Mouse (Mus musculus) left cerebral cortex, postnatal 4 days (tissue): ENCODE results near the gene Aif1. TPM values are rescaled to one million over a fixed set of nuclear protein-coding genes. Genes with fewer than 3 reads are reported as not detected.

ENCODE experiments used
- DNase-seq: peaks from one replicate; pipeline ENCODE4 v3.0.0-alpha.2; 2022
- intact Hi-C: fragments of 180-260 bp; cut with DNase I; formaldehyde crosslinking; loops from one replicate; pipeline ENCODE4 v1.15.1; 2025
- total RNA-seq, 2 experiments: library from RNA; stranded (reverse); gene quantifications; 2 replicates each; pipeline ENCODE4 v1.2.3; 2021

The Aif1 gene
- 1 to 10 TPM; 2.5 to 3.6 TPM for total RNA-seq

GRCm38 (mm10) chr17:35175968-35176367 lies at the start of gene Aif1:
TSS of gene Aif1 (minus strand) at chr17:35176068.
- intact Hi-C loops: no loop called here
- no peak for DNase-seq

- DNase-seq: no peak
- intact Hi-C loops: no loop called here
These were observed 49.6 kb upstream of the Aif1 start for GRCm38 (mm10) chr17:35225456-35225855.

GRCm38 (mm10) chr17:35224641-35225040 lies 48.8 kb upstream of the Aif1 start:
- no peak for DNase-seq

GRCm38 (mm10) chr17:35222299-35222698 lies 46.4 kb upstream of the Aif1 start:
- intact Hi-C loops: no loop called here
- no peak for DNase-seq

More at GRCm38 (mm10) chr17:35224641-35225040, 48.8 kb upstream of the Aif1 start:
- intact Hi-C loops: no loop called here

- intact Hi-C loops: no loop called here
- DNase-seq: no peak
These were observed 44.5 kb upstream of the Aif1 start, which contains the start of gene Gm16181 for GRCm38 (mm10) chr17:35220156-35220952. TSS of gene Gm16181 (plus strand) at chr17:35220834.

- intact Hi-C loops: no loop called here
- DNase-seq: no peak
These were observed 43.8 kb upstream of the Aif1 start for GRCm38 (mm10) chr17:35219601-35220041.

- DNase-seq: no peak
- intact Hi-C loops: no loop called here
These were observed 42.8 kb upstream of the Aif1 start for GRCm38 (mm10) chr17:35218516-35219193.

GRCm38 (mm10) chr17:35213071-35213470 lies 37.2 kb upstream of the Aif1 start:
- intact Hi-C loops: no loop called here
- no peak for DNase-seq

GRCm38 (mm10) chr17:35210593-35210992 lies 34.7 kb upstream of the Aif1 start:
- intact Hi-C loops: no loop called here
- DNase-seq: no peak

- DNase-seq: no peak
- intact Hi-C loops: no loop called here
These were observed 34.1 kb upstream of the Aif1 start for GRCm38 (mm10) chr17:35209785-35210535.

- intact Hi-C loops: no loop called here
- DNase-seq: no peak
These were observed 29.5 kb upstream of the Aif1 start for GRCm38 (mm10) chr17:35205380-35205769.

GRCm38 (mm10) chr17:35204494-35205379 lies 28.9 kb upstream of the Aif1 start, which contains the start of gene Lta:
TSS of gene Lta (minus strand) at chr17:35205351.
- intact Hi-C loops: no loop called here
- DNase-seq: no peak

GRCm38 (mm10) chr17:35202442-35202841 lies 26.6 kb upstream of the Aif1 start:
- intact Hi-C loops: no loop called here
- no peak for DNase-seq

- intact Hi-C loops: no loop called here
These were observed 25.9 kb upstream of the Aif1 start, which contains the start of gene Tnf for GRCm38 (mm10) chr17:35201787-35202186. TSS of gene Tnf (minus strand) at chr17:35202007.

GRCm38 (mm10) chr17:35201128-35201527 lies 25.3 kb upstream of the Aif1 start:
- no peak for DNase-seq
- intact Hi-C loops: no loop called here

More at GRCm38 (mm10) chr17:35201787-35202186, 25.9 kb upstream of the Aif1 start, which contains the start of gene Tnf:
- DNase-seq: no peak

- DNase-seq: no peak
- intact Hi-C loops: no loop called here
These were observed 24.5 kb upstream of the Aif1 start for GRCm38 (mm10) chr17:35200398-35200797.

- intact Hi-C loops: no loop called here
- no peak for DNase-seq
These were observed 23.1 kb upstream of the Aif1 start for GRCm38 (mm10) chr17:35198946-35199345.

- DNase-seq: no peak
- intact Hi-C loops: no loop called here
These were observed 22.2 kb upstream of the Aif1 start for GRCm38 (mm10) chr17:35198029-35198428.

- no peak for DNase-seq
- intact Hi-C loops: no loop called here
These were observed 21.3 kb upstream of the Aif1 start for GRCm38 (mm10) chr17:35197126-35197525.

- no peak for DNase-seq
- intact Hi-C loops: no loop called here
These were observed 20.4 kb upstream of the Aif1 start for GRCm38 (mm10) chr17:35196321-35196641.
